Mouse (Mus musculus) myocyte (in vitro differentiated cells): ENCODE results near the gene Cadps.

Experiments used
- MYOG ChIP-seq, 3 experiments: IDR thresholded peaks; one replicate each; pipeline ENCODE4 v1.6.1; 2011; ENCODE audit warnings: control low read depth in 2 of 3, low read depth in 2 of 3, mild to moderate bottlenecking in 2 of 3; ENCODE audit not compliant: insufficient read length in 2 of 3, control insufficient read depth in 1 of 3, insufficient read depth in 1 of 3
- REST ChIP-seq: IDR thresholded peaks from one replicate; pipeline ENCODE4 v1.6.1; 2011; ENCODE audit warnings: mild to moderate bottlenecking, control low read depth, moderate library complexity; ENCODE audit not compliant: insufficient read depth, insufficient read length
- TCF12 ChIP-seq: IDR thresholded peaks from one replicate; pipeline ENCODE4 v1.6.1; 2011; ENCODE audit warnings: mild to moderate bottlenecking, control low read depth; ENCODE audit not compliant: poor library complexity, insufficient read depth, severe bottlenecking

GRCm38 (mm10) chr14:12539071-12539470 lies 283.8 kb downstream of the Cadps start:
- no peak for TF ChIP-seq REST
- TF ChIP-seq TCF12: no peak
- no peak for TF ChIP-seq MYOG (IDR thresholded peaks at IDR 0.05; ENCODE audit: control insufficient read depth in 1 of 3, insufficient read depth in 1 of 3, insufficient read length in 2 of 3, low read depth in 2 of 3)
